Mouse (Mus musculus) mouse embryonic stem cell (cell line): ENCODE results near the gene Slc8a1.

Experiments
- in situ Hi-C, 2 experiments: fragments of 300-500 bp; cut with MboI; formaldehyde crosslinking; loops; 1 replicate in 1 of 2; 3 replicates in 1 of 2; pipeline ENCODE4 v1.14.3; 2019 to 2020; ENCODE audit warnings: low sequenced_read_pairs in 2 of 2, low pct_unique_long_range_greater_than_20kb in 1 of 2, mixed read lengths in 1 of 2; ENCODE audit not compliant: unreplicated experiment in 1 of 2

Slc8a1 gene

DNA sequence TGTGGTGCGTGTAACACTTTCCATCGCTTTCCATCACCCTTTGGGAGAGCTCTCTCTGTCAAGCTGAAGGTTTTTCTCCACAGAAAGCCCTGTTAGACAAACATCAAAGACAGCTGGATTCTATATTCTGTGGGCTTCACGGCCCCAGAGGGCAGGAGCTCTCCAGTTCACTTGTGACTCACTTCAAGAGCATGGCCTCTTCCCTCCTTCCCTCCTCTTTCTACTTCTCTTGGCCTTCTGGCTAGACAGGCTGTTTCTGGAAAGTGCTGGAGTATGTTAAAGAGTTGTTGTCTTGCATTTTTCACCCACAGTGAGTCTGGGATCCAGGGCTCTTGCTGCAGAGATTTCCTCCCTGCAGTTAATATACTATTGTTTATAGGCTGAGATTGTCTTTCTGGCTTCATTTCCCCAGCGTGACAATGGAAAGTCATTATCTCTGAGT, 132.9 kb downstream of the Slc8a1 start:
- in situ Hi-C loops = no loop called here

- in situ Hi-C loops = no loop called here
Observed at GRCm38 (mm10) chr17:81599072-81599471, 139.1 kb downstream of the Slc8a1 start.

DNA sequence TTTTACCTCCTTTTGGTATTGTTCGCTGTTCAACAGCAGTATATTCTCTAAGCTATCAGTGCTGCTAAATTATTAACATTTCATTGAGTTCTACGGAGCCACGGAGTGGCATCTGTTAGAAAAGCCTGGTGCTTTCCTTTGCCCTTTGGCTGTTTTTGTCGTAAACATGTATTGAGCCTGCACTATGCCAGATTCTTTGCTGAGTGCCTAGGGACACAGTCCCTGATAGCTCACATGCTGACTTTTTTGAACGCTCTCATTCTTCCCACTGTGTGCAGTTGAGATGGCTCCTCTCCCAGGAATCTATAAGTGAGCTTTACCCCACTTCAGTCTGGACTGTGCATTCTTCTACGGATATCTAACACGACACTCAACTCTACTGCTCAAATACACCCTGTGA, 148.4 kb downstream of the Slc8a1 start:
- in situ Hi-C loops = no loop called here

DNA sequence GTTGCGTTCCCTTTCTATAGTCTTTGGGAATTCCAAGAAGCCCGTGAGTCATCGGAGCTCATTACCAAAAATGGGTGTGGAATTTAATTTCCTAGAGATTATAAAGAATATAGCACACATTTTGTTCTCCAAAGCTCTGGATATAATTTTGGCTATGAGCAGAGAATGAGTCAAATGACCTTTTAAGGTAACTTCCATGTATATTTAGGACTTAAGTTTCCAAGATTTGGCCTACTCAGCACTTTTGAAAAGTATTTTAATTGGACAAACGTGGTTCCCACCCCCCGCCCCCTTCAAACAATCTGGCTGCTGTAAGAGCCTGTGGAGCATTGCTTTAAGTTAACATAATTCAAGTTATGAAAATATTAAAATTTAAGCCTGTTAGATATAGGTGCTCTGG, 151.4 kb downstream of the Slc8a1 start:
- in situ Hi-C loops = no loop called here

DNA sequence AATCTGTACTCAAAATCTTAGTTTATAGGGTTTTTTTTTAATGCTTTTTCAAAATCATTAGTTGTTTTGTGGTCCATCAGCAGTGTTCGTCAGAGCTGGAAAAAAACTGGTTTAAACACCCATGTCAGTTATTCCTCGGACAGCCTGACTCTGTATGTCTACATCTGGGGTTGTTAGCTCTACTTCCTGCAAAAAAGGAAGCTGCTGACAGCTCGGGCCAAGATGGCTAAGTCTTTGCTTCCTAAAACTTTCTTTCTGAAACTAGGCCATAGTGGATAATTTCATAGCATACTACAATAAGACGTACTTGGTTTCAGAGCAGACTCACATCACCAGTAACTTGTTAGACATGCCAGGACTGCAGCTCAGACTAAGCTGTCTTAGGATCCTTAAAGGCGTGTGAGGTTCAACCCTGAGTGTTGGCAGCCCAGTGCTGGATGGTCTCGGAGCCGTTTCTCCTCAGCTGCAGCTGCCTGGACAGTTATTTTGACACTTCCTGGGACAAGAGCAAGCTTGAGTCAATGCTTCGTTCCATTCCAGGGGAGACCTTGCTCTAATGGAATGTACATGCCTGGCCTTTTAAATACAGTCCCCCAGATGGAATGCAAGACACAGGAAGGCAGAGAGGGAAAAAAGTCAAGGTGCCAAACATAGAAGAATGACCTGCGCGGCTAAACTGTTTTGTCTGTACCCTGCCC, 158.3 kb downstream of the Slc8a1 start:
- in situ Hi-C loops = no loop called here

DNA sequence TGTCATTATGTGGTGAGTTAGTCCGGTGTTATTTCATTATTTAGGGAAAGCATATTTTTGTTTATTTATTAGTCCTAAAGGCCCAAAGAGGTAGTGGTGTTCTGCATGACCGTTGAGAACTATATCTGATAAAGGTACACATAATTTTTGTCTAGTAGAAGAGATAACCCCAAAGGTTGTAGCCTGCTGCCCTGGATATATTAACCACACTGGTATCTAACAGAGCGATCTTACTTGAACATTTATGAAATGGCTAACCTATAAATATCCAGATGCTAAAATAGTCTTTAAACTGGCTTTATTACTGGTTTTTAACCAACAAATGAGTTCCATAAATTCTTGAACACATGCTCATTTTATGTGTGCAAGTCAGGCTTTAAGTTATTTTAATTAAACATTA, 161.3 kb downstream of the Slc8a1 start:
- in situ Hi-C loops = no loop called here

DNA sequence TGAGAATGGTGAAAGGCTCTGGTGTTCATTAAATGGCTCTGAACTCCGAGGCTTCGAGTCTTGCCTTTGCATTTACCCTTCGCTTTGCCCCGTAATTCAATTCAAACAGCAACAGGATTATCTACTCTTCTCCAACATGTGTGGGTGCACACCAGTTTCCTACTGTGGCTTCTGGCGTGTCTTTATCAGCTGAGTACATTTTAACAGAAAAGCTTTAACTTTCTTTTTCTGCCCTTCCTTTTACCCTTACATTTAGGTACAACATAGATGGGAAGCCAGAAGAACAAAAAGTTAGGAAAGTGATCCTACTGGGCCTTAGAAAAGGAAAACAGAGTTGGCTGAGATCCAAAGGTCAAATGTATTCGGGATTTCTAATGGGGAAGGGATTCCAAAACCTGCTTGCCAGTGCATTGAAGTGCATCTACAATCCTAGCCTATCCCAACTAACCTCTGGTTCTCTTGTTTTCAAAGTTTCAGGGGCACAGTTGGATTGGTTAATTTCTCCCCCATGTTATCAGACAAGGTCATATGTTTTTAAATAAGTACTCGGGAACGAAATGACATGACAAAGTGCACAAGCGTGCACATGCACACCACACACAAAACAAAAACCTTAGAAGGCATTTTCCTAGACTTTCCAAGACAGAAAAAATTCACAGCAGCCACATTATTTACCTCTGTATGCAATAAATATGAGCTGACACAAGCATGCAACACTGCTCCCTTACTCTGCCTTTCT, 172.4 kb downstream of the Slc8a1 start:
- in situ Hi-C loops = no loop called here

- in situ Hi-C loops = no loop called here
Observed at GRCm38 (mm10) chr17:81554052-81554734, 184.0 kb downstream of the Slc8a1 start.

DNA sequence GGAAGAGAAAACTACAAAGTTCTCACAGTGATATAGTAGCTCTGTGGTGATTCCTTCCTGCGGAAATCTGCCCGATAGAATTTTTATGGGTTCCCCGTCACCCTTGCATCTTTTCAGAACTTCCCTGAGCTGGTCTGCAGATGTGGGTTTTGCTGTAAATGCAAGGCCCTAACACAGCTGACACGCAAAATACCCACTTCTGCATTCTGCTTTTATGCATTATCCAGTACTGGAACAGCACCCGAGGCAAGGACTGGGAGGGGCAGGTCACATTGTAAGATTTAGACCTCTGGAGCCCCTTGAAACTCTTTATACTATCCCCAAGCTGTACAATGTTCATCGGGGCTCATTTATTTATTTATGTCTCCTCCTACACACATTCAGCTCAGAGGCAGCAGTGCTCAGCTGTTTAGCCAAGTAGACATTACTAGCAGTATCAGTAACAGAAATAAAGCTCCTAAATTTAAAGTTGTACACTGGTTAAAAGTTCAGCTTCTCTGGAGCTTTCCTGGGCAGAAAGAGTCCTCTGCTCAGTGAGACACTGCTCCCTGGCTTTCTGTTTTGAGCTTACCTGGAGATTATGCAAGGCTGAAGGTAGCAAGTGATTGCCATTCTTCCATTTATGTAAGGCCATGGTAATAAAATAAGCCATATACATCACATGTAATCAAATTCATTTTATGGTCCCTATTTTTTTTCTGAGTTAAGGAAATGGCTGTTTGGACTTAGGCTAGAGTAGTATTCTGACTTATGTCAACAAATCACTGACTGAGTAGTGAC, 186.1 kb downstream of the Slc8a1 start:
- in situ Hi-C loops = no loop called here

- in situ Hi-C loops = no loop called here
Observed at GRCm38 (mm10) chr17:81550864-81551263, 187.3 kb downstream of the Slc8a1 start.

GRCm38 (mm10) chr17:81548016-81548415, 190.2 kb downstream of the Slc8a1 start:
- in situ Hi-C loops = no loop called here

- in situ Hi-C loops = no loop called here
Observed at GRCm38 (mm10) chr17:81546525-81546924, 191.7 kb downstream of the Slc8a1 start.

- in situ Hi-C loops = no loop called here
Observed at GRCm38 (mm10) chr17:81546012-81546411, 192.2 kb downstream of the Slc8a1 start.

GRCm38 (mm10) chr17:81544926-81545325, 193.3 kb downstream of the Slc8a1 start:
- in situ Hi-C loops = no loop called here

- in situ Hi-C loops = no loop called here
Observed at GRCm38 (mm10) chr17:81542313-81543185, 195.6 kb downstream of the Slc8a1 start.

GRCm38 (mm10) chr17:81538163-81539160, 199.7 kb downstream of the Slc8a1 start:
- in situ Hi-C loops = no loop called here

GRCm38 (mm10) chr17:81536093-81536492, 202.1 kb downstream of the Slc8a1 start:
- in situ Hi-C loops = no loop called here
